Mouse (Mus musculus): ENCODE measurements around the gene Gm21988.

DNA sequence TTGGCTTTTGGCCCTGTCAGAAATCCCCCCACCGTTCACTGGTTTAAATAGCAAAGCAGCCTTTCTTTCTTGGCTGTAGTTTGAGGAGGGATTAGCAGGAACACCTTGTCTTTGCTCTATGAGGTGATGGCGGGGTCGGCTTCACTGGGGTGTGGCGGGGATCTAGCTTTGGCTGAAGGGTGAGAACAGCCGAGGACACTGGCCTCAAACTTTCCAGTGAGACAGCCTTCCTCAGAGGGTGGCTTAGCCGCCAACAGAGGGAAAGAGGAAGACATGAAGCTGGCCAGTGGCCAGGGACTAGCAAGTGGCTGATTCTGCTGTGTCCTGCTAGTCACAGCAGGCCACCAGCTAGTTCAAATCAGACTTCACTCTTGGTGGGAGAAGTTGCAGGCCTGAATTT, 49.6 kb upstream of the Gm21988 start:
- no peak for TF ChIP-seq CTCF (IDR thresholded peaks at IDR 0.05; ENCODE audit: low read depth, low read length)
- no peak for TF ChIP-seq POLR2A (IDR thresholded peaks at IDR 0.05; ENCODE audit: extremely low read depth, insufficient read depth, low read length)
